Mouse (Mus musculus): Measurements from ENCODE around the gene Map4k4. TPM values are rescaled to one million over a fixed set of nuclear protein-coding genes. Genes with fewer than 3 reads are reported as not detected.

Map4k4 gene
- polyA plus RNA-seq, 1 experiment from 2014 or later: 65.8 TPM

DNA sequence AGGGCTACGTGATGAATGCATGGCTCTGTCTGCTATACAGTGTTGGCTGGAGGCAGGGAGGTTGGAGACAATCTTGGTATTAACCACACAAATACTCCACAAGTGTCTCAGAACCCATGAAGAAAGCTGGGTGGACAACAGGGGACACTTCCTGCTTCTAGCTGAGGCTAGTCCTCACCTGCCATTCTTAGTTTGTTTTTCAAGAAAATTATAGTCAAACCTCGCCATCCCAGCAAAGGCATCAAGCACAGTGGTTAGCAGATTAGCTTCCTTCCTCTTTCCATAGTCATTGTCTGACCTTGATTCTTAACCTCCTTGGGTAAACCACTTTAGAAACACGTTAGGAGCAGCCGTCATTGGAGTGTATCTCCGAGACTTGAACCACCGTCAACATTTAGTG, 145.0 kb downstream of the Map4k4 start:
- ATAC-seq (ENCODE audit: low FRiP score, low read depth): no peak
- 89% methylated on average over 6 of the region's 6 CpGs for WGBS
- Histone ChIP-seq H3K4me3 (no peak overlapping the region), H3K4me2 (replicated peaks) (no peak overlapping the region), H3K9me3 (no peaks in the 10 kb centered on the region), H3K27ac (no peak overlapping the region), H3K9ac (no peak overlapping the region), H3K36me3 (no peaks in the 10 kb centered on the region), H3K27me3 (replicated peaks) (no peaks in the 10 kb centered on the region), H3K4me1 (no peaks in the 10 kb centered on the region)

DNA sequence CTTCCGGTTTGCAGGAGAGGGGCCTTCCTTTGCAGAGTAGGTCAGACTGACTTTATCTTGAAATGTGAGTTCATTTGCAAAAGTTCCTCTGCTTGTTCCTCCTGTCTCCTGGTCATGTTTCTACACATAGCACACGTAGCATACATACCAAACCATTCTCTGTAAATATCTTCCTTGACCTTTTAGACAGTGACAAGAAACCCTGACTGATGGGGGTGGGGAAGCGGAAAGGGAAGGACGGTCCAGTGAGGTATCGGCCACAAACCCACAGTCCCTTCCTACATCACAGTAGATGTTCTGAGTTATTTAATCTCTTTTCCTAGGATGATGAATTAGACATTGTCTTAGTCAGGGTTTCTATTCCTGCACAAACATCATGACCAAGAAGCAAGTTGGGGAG, 145.9 kb downstream of the Map4k4 start:
- no peak overlapping the region for H3K4me2 ChIP-seq (replicated peaks)
- ATAC-seq (ENCODE audit: low FRiP score, low read depth): no peak

DNA sequence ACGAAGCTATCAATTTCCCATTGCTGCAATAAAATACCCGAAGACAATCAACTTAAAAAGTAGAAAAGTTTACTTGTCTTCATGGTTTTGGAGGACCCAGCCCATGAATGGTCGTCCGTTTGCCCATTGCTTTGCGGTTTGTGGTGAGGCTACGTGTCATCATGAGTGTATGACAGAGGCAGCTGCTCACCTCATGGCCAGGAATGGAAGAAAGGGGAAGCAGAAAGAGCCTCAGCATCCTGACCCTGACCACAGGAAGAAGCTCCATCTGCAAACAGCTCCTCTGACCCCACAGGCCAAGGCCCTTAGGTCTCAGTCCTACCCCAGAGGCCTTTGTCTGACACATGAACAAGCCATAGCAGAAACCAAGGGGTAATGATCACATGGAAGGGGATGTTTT, 150.4 kb downstream of the Map4k4 start:
- Histone ChIP-seq H3K9me3 (no peaks in the 10 kb centered on the region), H3K9ac (no peak overlapping the region), H3K4me2 (replicated peaks) (no peak overlapping the region), H3K4me3 (no peak overlapping the region), H3K4me1 (no peaks in the 10 kb centered on the region), H3K36me3 (no peaks in the 10 kb centered on the region), H3K27me3 (replicated peaks) (no peaks in the 10 kb centered on the region), H3K27ac (no peak overlapping the region)
- ATAC-seq (ENCODE audit: low FRiP score, low read depth): no peak
- 94% methylated on average over 6 of the region's 6 CpGs for WGBS

More for the DNA sequence above, 145.9 kb downstream of the Map4k4 start:
- Histone ChIP-seq H3K4me1 (no peaks in the 10 kb centered on the region), H3K4me3 (no peak overlapping the region), H3K9me3 (no peaks in the 10 kb centered on the region), H3K36me3 (no peaks in the 10 kb centered on the region), H3K27me3 (replicated peaks) (no peaks in the 10 kb centered on the region), H3K9ac (no peak overlapping the region), H3K27ac (no peak overlapping the region)
- WGBS: 86% methylated on average over 5 of the region's 5 CpGs

DNA sequence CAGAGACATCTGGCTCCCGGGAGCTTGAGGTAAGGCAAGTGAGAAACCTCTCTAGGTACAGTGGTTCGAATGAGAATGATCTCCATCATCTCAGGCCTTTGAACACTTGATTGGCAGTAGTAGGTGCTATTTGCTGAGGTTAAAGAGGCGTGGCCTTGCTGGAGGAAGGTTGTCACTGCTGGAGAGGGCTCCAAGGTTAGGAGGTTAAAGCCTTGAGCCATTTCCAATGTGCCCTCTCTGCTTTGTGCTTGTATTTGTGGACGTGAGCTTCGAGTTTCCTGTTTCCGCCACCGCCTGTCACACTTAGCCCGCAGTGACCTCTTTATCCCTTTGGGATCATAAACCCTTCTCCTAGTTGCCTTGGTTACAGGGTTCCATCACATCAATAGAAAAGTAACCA, 151.4 kb downstream of the Map4k4 start:
- Histone ChIP-seq H3K9ac (no peak overlapping the region), H3K27me3 (replicated peaks) (no peaks in the 10 kb centered on the region), H3K9me3 (no peaks in the 10 kb centered on the region), H3K36me3 (no peaks in the 10 kb centered on the region), H3K4me3 (no peak overlapping the region), H3K27ac (no peak overlapping the region), H3K4me1 (no peaks in the 10 kb centered on the region), H3K4me2 (replicated peaks) (no peak overlapping the region)
- no peak for ATAC-seq (ENCODE audit: low FRiP score, low read depth)
- WGBS: 55% methylated on average over 8 of the region's 8 CpGs

DNA sequence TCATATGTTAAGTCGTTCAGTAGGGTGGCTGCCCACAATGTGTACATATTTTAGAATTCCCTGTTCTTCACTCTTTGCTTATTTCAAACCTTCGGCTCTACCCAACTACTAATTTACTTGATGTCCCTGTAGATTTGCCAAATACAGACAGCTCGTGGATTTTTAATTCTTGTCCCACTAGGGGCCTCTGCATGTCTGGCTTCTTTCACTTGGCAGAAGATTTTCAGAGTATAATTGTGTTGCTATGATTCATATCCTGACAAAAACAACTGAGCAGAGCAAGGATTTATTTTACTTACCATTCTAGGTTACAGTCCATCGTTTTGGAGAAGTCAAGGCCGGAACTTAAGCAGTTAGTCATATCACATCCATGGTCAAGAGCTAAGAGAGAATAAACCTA, 152.4 kb downstream of the Map4k4 start:
- Histone ChIP-seq H3K36me3 (no peaks in the 10 kb centered on the region), H3K4me2 (replicated peaks) (no peak overlapping the region), H3K9me3 (no peaks in the 10 kb centered on the region), H3K9ac (no peak overlapping the region), H3K4me1 (no peaks in the 10 kb centered on the region), H3K27me3 (replicated peaks) (no peaks in the 10 kb centered on the region), H3K4me3 (no peak overlapping the region), H3K27ac (no peak overlapping the region)
- WGBS: 91% methylated on average over 5 of the region's 5 CpGs
- ATAC-seq (ENCODE audit: low FRiP score, low read depth): no peak

DNA sequence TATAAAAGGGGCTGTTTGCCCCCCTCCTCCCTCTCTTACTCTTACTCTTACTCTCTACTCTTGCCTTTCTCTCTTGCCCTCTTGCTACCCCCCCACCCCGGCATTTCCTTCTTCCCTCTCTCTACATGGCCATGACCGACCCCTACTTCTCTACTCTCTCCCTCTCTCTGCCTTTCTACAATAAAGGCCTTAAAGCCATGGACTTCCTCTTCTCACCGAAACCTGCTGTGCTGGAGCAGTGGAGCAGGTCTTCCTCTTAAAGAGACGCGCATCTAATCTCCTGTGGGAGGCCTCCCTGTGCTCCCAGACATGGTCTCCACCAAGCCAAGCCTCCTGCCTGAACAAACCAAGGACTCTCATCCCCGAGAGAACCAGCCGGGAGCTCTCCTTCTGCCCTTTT, 154.3 kb downstream of the Map4k4 start:
- H3K4me1 ChIP-seq: no peaks in the 10 kb centered on the region
- H3K4me3 ChIP-seq: no peak overlapping the region
- no peaks in the 10 kb centered on the region for H3K36me3 ChIP-seq
- H3K9me3 ChIP-seq: no peaks in the 10 kb centered on the region
- H3K27ac ChIP-seq: no peak overlapping the region
- no peak for ATAC-seq (ENCODE audit: low FRiP score, low read depth)
- H3K4me2 ChIP-seq (replicated peaks): no peak overlapping the region
- WGBS: 81% methylated on average over 7 of the region's 7 CpGs
- no peak overlapping the region for H3K9ac ChIP-seq
- H3K27me3 ChIP-seq (replicated peaks): no peaks in the 10 kb centered on the region

DNA sequence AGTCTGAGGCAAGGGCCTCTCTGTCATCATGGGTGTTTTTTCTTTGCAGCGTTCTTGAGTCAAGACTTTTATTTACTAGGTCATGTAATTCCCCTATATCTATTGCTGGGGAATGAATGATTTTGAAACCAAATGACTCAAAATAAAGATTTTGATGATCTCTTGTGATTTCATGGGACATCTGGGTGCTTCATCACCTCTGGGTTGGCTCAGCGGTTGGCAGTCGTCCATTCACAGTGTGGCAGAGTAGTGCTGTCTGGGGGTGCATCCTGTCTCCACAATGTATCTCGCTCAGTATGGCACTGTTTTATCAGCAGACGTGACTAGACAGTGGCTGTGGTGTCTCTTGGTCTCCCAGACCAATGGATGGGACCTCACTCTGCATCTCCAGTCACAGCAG, 155.2 kb downstream of the Map4k4 start:
- H3K36me3 ChIP-seq: no peaks in the 10 kb centered on the region
- H3K4me1 ChIP-seq: no peaks in the 10 kb centered on the region
- no peak overlapping the region for H3K9ac ChIP-seq
- WGBS: 85% methylated on average over 5 of the region's 5 CpGs
- H3K27ac ChIP-seq: no peak overlapping the region
- H3K4me2 ChIP-seq (replicated peaks): no peak overlapping the region
- H3K4me3 ChIP-seq: no peak overlapping the region
- no peaks in the 10 kb centered on the region for H3K9me3 ChIP-seq
- H3K27me3 ChIP-seq (replicated peaks): no peaks in the 10 kb centered on the region
- ATAC-seq (ENCODE audit: low FRiP score, low read depth): no peak

DNA sequence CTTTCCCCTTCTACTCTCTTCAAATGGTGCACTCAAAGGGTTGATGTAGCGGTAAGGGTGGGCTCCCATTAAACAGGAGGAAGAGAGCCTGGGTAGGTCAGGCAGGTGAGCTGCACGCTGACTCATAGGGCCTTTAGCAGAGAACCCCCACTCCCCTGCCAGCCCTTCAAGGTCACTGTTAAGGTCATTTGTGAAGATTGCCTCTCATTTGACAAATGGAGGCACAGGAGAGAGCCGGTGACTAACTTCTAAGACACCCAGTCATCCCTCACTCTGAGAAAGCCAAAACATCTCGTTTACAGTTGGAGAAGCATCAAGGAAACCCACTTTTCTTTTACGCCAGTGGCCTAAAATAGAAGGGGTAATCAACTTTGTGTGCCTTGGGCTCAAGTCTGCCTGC, 156.6 kb downstream of the Map4k4 start:
- no peaks in the 10 kb centered on the region for H3K27me3 ChIP-seq (replicated peaks)
- no peak overlapping the region for H3K9ac ChIP-seq
- H3K9me3 ChIP-seq: no peaks in the 10 kb centered on the region
- H3K27ac ChIP-seq: no peak overlapping the region
- H3K36me3 ChIP-seq: no peaks in the 10 kb centered on the region
- no peaks in the 10 kb centered on the region for H3K4me1 ChIP-seq
- WGBS: 71% methylated on average over 5 of the region's 5 CpGs
- no peak overlapping the region for H3K4me3 ChIP-seq
- no peak for ATAC-seq (ENCODE audit: low FRiP score, low read depth)
- no peak overlapping the region for H3K4me2 ChIP-seq (replicated peaks)

DNA sequence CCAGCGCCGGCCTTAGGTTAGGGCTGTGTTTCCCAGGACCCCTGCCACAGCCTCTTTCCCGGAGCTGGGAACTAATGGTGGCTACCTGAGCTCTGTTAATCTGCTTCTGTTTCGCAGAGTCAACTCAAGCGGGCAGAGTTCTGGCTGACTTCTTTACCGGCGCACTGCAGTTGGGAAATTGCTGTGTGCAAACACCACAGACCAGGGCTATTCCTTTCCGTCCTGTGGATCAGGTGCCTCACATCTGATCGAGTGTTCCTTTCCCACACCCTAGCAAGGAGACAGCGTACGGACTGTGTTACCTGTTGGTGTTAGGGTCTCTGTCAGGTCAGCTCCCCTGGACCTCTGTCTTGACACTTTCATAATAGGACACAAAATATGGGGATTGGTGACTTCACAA, 157.3 kb downstream of the Map4k4 start:
- no peak for ATAC-seq (ENCODE audit: low FRiP score, low read depth)
- H3K4me1 ChIP-seq: no peaks in the 10 kb centered on the region
- no peaks in the 10 kb centered on the region for H3K9me3 ChIP-seq
- no peak overlapping the region for H3K4me3 ChIP-seq
- H3K36me3 ChIP-seq: no peaks in the 10 kb centered on the region
- no peaks in the 10 kb centered on the region for H3K27me3 ChIP-seq (replicated peaks)
- no peak overlapping the region for H3K9ac ChIP-seq
- H3K27ac ChIP-seq: no peak overlapping the region
- WGBS: 63% methylated on average over 11 of the region's 11 CpGs
- no peak overlapping the region for H3K4me2 ChIP-seq (replicated peaks)

DNA sequence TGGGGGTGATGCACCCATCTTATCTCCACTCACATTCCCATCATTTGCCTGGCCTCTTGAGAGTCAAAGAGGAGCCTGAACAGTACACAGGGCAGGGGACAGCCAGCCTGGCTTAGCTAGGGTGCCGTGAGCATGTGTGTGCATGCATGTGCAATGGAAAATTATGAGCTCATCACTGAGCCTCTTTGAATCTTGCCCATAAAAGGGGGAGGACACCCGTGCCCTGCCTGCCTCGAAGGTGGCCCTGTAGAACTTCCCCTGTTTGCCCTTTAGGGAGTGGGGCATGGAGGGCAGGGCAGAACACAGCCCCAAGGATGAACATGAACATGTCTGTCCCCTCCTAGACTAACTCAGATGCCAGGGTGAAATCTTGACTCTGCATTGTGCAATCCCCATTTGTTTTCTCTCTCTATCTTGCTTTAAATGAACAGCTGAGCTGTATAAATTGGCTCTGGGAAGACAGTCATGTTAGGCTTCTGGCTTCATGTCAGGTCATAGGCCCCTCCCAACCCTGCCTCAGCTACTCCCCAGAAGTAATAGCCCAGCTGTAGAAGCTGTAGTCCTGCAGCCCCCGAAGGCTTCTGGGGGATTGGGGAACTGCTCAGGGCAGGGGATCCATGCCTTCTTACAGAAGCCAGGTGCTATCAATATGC, 158.5 kb downstream of the Map4k4 start:
- ATAC-seq (ENCODE audit: low FRiP score, low read depth): no peak
- no peak overlapping the region for H3K27ac ChIP-seq
- no peak overlapping the region for H3K4me3 ChIP-seq
- 81% methylated on average over 4 of the region's 4 CpGs for whole genome bisulfite sequencing
- H3K4me1 ChIP-seq: no peaks in the 10 kb centered on the region
- H3K9me3 ChIP-seq: no peaks in the 10 kb centered on the region
- H3K9ac ChIP-seq: no peak overlapping the region
- H3K36me3 ChIP-seq: no peaks in the 10 kb centered on the region
- H3K4me2 ChIP-seq (replicated peaks): no peak overlapping the region
- no peaks in the 10 kb centered on the region for H3K27me3 ChIP-seq (replicated peaks)

DNA sequence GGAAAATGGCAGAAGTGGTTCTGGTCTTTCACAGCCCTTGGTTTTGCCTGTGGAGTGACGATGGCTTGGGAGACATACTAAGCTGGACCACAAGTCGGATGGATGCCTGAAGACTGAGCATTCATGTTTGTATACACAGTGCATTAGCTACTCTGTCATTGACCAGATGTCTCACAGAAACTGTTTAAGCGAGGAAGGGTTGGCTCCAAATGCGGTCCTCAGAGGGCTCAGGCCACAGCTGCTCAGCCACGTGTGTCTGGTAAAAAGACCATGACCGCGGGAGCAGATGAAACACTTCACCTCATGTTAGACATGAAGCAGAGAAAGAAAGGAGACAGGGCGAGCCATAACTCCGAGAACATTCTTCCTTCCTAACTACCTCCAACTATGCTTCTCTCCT, 160.6 kb downstream of the Map4k4 start:
- WGBS: 81% methylated on average over 9 of the region's 9 CpGs
- no peaks in the 10 kb centered on the region for H3K36me3 ChIP-seq

DNA sequence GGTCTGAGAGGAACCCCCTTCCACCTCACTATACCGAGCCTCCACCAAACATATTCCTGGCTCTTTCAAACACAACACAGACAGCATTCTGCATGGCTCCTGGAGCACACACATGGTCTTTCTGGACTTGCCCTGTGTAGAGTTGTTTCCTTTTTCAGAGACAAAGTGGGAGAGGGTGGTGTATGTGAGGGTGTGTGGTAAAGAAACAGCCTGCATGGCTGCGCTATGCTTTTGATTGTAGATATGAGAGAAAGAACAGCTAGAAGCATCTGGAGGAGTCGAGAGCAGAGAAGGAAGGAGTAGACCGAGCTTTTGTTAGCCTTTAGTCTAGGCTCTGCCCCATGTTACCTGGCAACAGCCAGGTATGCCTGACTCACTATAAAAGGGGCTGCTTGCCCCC, 162.7 kb downstream of the Map4k4 start:
- Histone ChIP-seq H3K4me2 (replicated peaks) (no peak overlapping the region), H3K36me3 (no peaks in the 10 kb centered on the region), H3K9me3 (no peaks in the 10 kb centered on the region), H3K27me3 (replicated peaks) (no peaks in the 10 kb centered on the region), H3K4me3 (no peak overlapping the region), H3K9ac (no peak overlapping the region), H3K27ac (no peak overlapping the region), H3K4me1 (no peaks in the 10 kb centered on the region)
- 72% methylated on average over 4 of the region's 4 CpGs for WGBS
- no peak for ATAC-seq (ENCODE audit: low FRiP score, low read depth)

More for the DNA sequence above, 160.6 kb downstream of the Map4k4 start:
- no peaks in the 10 kb centered on the region for H3K9me3 ChIP-seq
- H3K4me3 ChIP-seq: no peak overlapping the region
- no peaks in the 10 kb centered on the region for H3K27me3 ChIP-seq (replicated peaks)
- no peak overlapping the region for H3K9ac ChIP-seq
- H3K27ac ChIP-seq: no peak overlapping the region
- ATAC-seq (ENCODE audit: low FRiP score, low read depth): no peak
- no peaks in the 10 kb centered on the region for H3K4me1 ChIP-seq
- H3K4me2 ChIP-seq (replicated peaks): no peak overlapping the region

DNA sequence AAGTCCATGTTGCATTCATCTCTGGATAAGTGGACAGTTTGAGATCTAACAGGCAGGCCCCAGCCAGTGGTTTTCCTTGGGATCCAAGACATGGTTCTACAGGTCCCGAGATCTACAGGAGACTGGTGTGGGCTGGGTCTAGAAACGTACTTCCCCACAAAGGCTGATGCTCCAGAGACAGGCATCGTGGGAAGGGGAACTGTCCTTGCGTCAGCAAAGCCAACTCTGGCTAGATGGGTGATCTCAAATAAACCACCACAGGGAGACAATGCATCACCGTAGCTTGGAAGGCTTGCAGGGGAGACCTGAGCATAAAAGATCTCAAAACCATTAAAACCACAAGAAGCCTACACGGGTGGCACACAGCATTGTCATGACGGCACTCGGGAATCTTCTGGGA, 163.8 kb downstream of the Map4k4 start:
- WGBS: 86% methylated on average over 8 of the region's 8 CpGs
- no peak overlapping the region for H3K9ac ChIP-seq
- no peak overlapping the region for H3K4me2 ChIP-seq (replicated peaks)
- no peaks in the 10 kb centered on the region for H3K9me3 ChIP-seq
- H3K27ac ChIP-seq: no peak overlapping the region
- no peak overlapping the region for H3K4me3 ChIP-seq
- H3K4me1 ChIP-seq: no peaks in the 10 kb centered on the region
- H3K36me3 ChIP-seq: no peaks in the 10 kb centered on the region
- H3K27me3 ChIP-seq (replicated peaks): no peaks in the 10 kb centered on the region
- ATAC-seq (ENCODE audit: low FRiP score, low read depth): no peak

All from neural tube, embryonic 12.5 days (tissue).